Mouse (Mus musculus) inflammation-experienced regulatory T-cells (primary cell): ENCODE measurements around the gene Phtf2. TPM values are rescaled to one million over a fixed set of nuclear protein-coding genes. Genes with fewer than 3 reads are reported as not detected.

Experiments used
- polyA plus RNA-seq, 2 experiments: library from polyadenylated mRNA; unstranded; fragments of 100-300 nt; shearing (Covaris generic); gene quantifications; one replicate each; pipeline ENCODE4 v1.2.1; 2017

Phtf2 gene
- polyA plus RNA-seq: 10 to 100 TPM; 34.2 to 54.6 TPM

GRCm38 (mm10) chr5:20881915-20882800 lies at the start of gene Phtf2, which contains the start of gene Tmem60:
Gene Phtf2 (minus strand): TSS chr5:20882124.
Gene Tmem60 (plus strand): TSS chr5:20882191.

Other genes with a start within 250 kb of the Phtf2 start
- 10 to 100 TPM; 38.3 to 46.5 TPM for gene Tmem60, start 67 bp upstream of the Phtf2 start, polyA plus RNA-seq
- 10 to 100 TPM; 27.7 to 31.3 TPM for gene Rsbn1l, start 74.3 kb upstream of the Phtf2 start, polyA plus RNA-seq
- gene Ptpn12, start 173.8 kb upstream of the Phtf2 start, polyA plus RNA-seq: 10 to 100 TPM in 1 of 2 experiments, 1 to 10 TPM in 1; 9.0 to 10.4 TPM